Mouse (Mus musculus): ENCODE measurements around the gene Arhgef3. TPM values are rescaled to one million over a fixed set of nuclear protein-coding genes. Genes with fewer than 3 reads are reported as not detected.

Arhgef3 gene
- polyA plus RNA-seq, 1 experiment = 2.6 TPM

- H3K27me3 ChIP-seq (ENCODE audit: control insufficient read depth, insufficient read depth, low read length, poor library complexity, severe bottlenecking) = no peaks in the 10 kb centered on the region
- no peak for TF ChIP-seq EP300 (IDR thresholded peaks at IDR 0.05; ENCODE audit: insufficient read depth, low read depth, low read length)
- TF ChIP-seq POLR2A (IDR thresholded peaks at IDR 0.05; ENCODE audit: insufficient read depth, low read length) = no peak
- no peak for TF ChIP-seq CTCF (IDR thresholded peaks at IDR 0.05; ENCODE audit: low read depth, low read length)
- H3K27ac ChIP-seq (ENCODE audit: insufficient read depth, low read length) = no peak overlapping the region
- no peaks in the 10 kb centered on the region for H3K36me3 ChIP-seq (ENCODE audit: control insufficient read depth, insufficient read depth, low read length, poor library complexity, severe bottlenecking)
- no peak overlapping the region for H3K9ac ChIP-seq (ENCODE audit: low read depth, poor library complexity, severe bottlenecking)
- no peaks in the 10 kb centered on the region for H3K9me3 ChIP-seq (replicated peaks; ENCODE audit: control insufficient read depth, insufficient read depth, low read length, poor library complexity, severe bottlenecking)
- no peaks in the 10 kb centered on the region for H3K4me1 ChIP-seq (ENCODE audit: control insufficient read depth, insufficient read depth, low read length)
- no peak overlapping the region for H3K4me3 ChIP-seq (ENCODE audit: low read depth, low read length)
These were observed 174.4 kb downstream of the Arhgef3 start for GRCm38 (mm10) chr14:27289053-27289452.

DNA sequence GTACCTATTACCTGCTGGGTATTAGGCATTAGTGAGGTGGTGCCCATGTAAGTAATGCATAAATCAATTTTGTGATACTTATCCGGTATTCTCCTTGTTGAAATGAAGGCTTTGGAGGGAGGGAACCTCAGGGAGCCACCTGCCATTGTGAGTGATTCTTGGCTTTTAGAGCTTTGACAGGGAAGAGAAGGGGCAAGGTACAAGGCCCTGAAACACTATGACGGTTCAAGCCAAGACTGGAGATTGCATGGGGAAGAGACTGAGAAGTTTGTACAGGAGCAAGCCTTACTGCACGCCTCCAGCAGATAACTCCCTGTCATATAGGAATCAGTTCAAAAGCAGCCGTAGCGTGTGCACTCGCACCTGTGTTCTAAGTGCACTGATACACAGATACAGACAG, 177.4 kb downstream of the Arhgef3 start:
- TF ChIP-seq CTCF (IDR thresholded peaks at IDR 0.05; ENCODE audit: low read depth, low read length) (no peak), EP300 (IDR thresholded peaks at IDR 0.05; ENCODE audit: insufficient read depth, low read depth, low read length) (no peak)
- no peak overlapping the region for H3K4me3 ChIP-seq (ENCODE audit: low read depth, low read length)
- H3K36me3 ChIP-seq (ENCODE audit: control insufficient read depth, insufficient read depth, low read length, poor library complexity, severe bottlenecking) = no peaks in the 10 kb centered on the region
- no peak overlapping the region for H3K27ac ChIP-seq (ENCODE audit: insufficient read depth, low read length)
- H3K9ac ChIP-seq (ENCODE audit: low read depth, poor library complexity, severe bottlenecking) = no peak overlapping the region
- no peaks in the 10 kb centered on the region for H3K4me1 ChIP-seq (ENCODE audit: control insufficient read depth, insufficient read depth, low read length)
- H3K9me3 ChIP-seq (replicated peaks; ENCODE audit: control insufficient read depth, insufficient read depth, low read length, poor library complexity, severe bottlenecking) = no peaks in the 10 kb centered on the region
- H3K27me3 ChIP-seq (ENCODE audit: control insufficient read depth, insufficient read depth, low read length, poor library complexity, severe bottlenecking) = no peaks in the 10 kb centered on the region

GRCm38 (mm10) chr14:27295821-27296220, 181.1 kb downstream of the Arhgef3 start:
- Histone ChIP-seq H3K36me3 (ENCODE audit: control insufficient read depth, insufficient read depth, low read length, poor library complexity, severe bottlenecking) (no peaks in the 10 kb centered on the region), H3K4me3 (ENCODE audit: low read depth, low read length) (no peak overlapping the region), H3K27ac (ENCODE audit: insufficient read depth, low read length) (no peak overlapping the region), H3K4me1 (ENCODE audit: control insufficient read depth, insufficient read depth, low read length) (no peaks in the 10 kb centered on the region), H3K27me3 (ENCODE audit: control insufficient read depth, insufficient read depth, low read length, poor library complexity, severe bottlenecking) (no peaks in the 10 kb centered on the region), H3K9me3 (replicated peaks; ENCODE audit: control insufficient read depth, insufficient read depth, low read length, poor library complexity, severe bottlenecking) (no peaks in the 10 kb centered on the region), H3K9ac (ENCODE audit: low read depth, poor library complexity, severe bottlenecking) (no peak overlapping the region)
- TF ChIP-seq CTCF (IDR thresholded peaks at IDR 0.05; ENCODE audit: low read depth, low read length) = no peak
- no peak for TF ChIP-seq POLR2A (IDR thresholded peaks at IDR 0.05; ENCODE audit: insufficient read depth, low read length)
- TF ChIP-seq EP300 (IDR thresholded peaks at IDR 0.05; ENCODE audit: insufficient read depth, low read depth, low read length) = no peak

DNA sequence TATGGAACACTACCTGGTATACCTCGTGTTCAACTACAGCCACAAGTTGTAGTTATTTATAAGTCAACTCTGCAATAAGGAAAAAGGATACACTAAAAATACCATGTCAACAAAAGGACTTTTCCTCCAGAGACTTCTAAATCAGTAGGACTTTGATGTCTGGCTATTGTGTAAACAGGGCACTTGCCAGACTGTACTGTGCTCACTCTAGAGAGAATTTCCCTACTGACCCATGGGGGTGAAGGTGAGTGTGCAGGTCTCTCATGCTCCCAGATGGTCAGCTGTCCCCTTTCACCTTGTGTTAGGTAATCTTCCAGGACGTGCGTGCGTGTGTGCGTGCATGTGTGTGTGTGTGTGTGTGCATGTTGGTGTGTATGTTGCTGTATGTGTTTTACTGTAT, 182.3 kb downstream of the Arhgef3 start:
- no peaks in the 10 kb centered on the region for H3K36me3 ChIP-seq (ENCODE audit: control insufficient read depth, insufficient read depth, low read length, poor library complexity, severe bottlenecking)
- H3K9ac ChIP-seq (ENCODE audit: low read depth, poor library complexity, severe bottlenecking) = no peak overlapping the region
- no peaks in the 10 kb centered on the region for H3K9me3 ChIP-seq (replicated peaks; ENCODE audit: control insufficient read depth, insufficient read depth, low read length, poor library complexity, severe bottlenecking)
- no peaks in the 10 kb centered on the region for H3K27me3 ChIP-seq (ENCODE audit: control insufficient read depth, insufficient read depth, low read length, poor library complexity, severe bottlenecking)
- H3K4me3 ChIP-seq (ENCODE audit: low read depth, low read length) = no peak overlapping the region
- no peak for TF ChIP-seq POLR2A (IDR thresholded peaks at IDR 0.05; ENCODE audit: insufficient read depth, low read length)
- TF ChIP-seq CTCF (IDR thresholded peaks at IDR 0.05; ENCODE audit: low read depth, low read length) = no peak
- TF ChIP-seq EP300 (IDR thresholded peaks at IDR 0.05; ENCODE audit: insufficient read depth, low read depth, low read length) = no peak
- H3K27ac ChIP-seq (ENCODE audit: insufficient read depth, low read length) = no peak overlapping the region
- H3K4me1 ChIP-seq (ENCODE audit: control insufficient read depth, insufficient read depth, low read length) = no peaks in the 10 kb centered on the region

- Histone ChIP-seq H3K27ac (ENCODE audit: insufficient read depth, low read length) (no peak overlapping the region), H3K9ac (ENCODE audit: low read depth, poor library complexity, severe bottlenecking) (no peak overlapping the region), H3K4me3 (ENCODE audit: low read depth, low read length) (no peak overlapping the region), H3K4me1 (ENCODE audit: control insufficient read depth, insufficient read depth, low read length) (no peaks in the 10 kb centered on the region), H3K27me3 (ENCODE audit: control insufficient read depth, insufficient read depth, low read length, poor library complexity, severe bottlenecking) (no peaks in the 10 kb centered on the region), H3K9me3 (replicated peaks; ENCODE audit: control insufficient read depth, insufficient read depth, low read length, poor library complexity, severe bottlenecking) (no peaks in the 10 kb centered on the region), H3K36me3 (ENCODE audit: control insufficient read depth, insufficient read depth, low read length, poor library complexity, severe bottlenecking) (no peaks in the 10 kb centered on the region)
- no peak for TF ChIP-seq POLR2A (IDR thresholded peaks at IDR 0.05; ENCODE audit: insufficient read depth, low read length)
- TF ChIP-seq CTCF (IDR thresholded peaks at IDR 0.05; ENCODE audit: low read depth, low read length) = no peak
- no peak for TF ChIP-seq EP300 (IDR thresholded peaks at IDR 0.05; ENCODE audit: insufficient read depth, low read depth, low read length)
These were observed 184.2 kb downstream of the Arhgef3 start for GRCm38 (mm10) chr14:27298875-27299274.

DNA sequence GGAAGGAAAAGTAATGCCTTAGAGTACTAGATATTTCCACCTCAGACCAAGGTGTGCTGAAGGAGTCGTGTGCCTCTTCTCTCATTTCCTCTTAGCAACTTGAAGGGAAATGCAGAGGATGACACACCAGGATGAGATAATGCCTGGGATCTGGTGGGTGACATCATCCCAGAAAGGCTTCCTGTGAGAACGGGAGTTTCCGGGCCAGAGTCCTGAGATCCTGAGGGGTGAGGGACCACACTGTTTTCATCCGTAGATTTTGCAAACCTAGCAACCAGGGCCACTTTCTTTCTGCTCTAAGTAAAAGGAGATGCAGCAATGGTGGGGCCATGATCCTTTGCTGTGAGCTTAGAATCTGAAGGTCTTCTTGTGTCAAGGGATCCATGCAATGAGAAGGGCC, 185.0 kb downstream of the Arhgef3 start:
- no peaks in the 10 kb centered on the region for H3K36me3 ChIP-seq (ENCODE audit: control insufficient read depth, insufficient read depth, low read length, poor library complexity, severe bottlenecking)
- H3K27me3 ChIP-seq (ENCODE audit: control insufficient read depth, insufficient read depth, low read length, poor library complexity, severe bottlenecking) = no peaks in the 10 kb centered on the region
- H3K9me3 ChIP-seq (replicated peaks; ENCODE audit: control insufficient read depth, insufficient read depth, low read length, poor library complexity, severe bottlenecking) = no peaks in the 10 kb centered on the region
- H3K27ac ChIP-seq (ENCODE audit: insufficient read depth, low read length) = no peak overlapping the region
- H3K4me3 ChIP-seq (ENCODE audit: low read depth, low read length) = no peak overlapping the region
- no peak for TF ChIP-seq EP300 (IDR thresholded peaks at IDR 0.05; ENCODE audit: insufficient read depth, low read depth, low read length)
- no peak for TF ChIP-seq POLR2A (IDR thresholded peaks at IDR 0.05; ENCODE audit: insufficient read depth, low read length)
- no peak for TF ChIP-seq CTCF (IDR thresholded peaks at IDR 0.05; ENCODE audit: low read depth, low read length)
- no peak overlapping the region for H3K9ac ChIP-seq (ENCODE audit: low read depth, poor library complexity, severe bottlenecking)
- no peaks in the 10 kb centered on the region for H3K4me1 ChIP-seq (ENCODE audit: control insufficient read depth, insufficient read depth, low read length)
